Mouse (Mus musculus) embryonic facial prominence, embryonic 15.5 days (tissue): Measurements from ENCODE around the gene Elovl1. TPM values are rescaled to one million over a fixed set of nuclear protein-coding genes. Genes with fewer than 3 reads are reported as not detected.

Source experiments
- ATAC-seq: fragments of 200-750 bp; cut with Nextera tagmentation; 2 replicates; pipeline ENCODE4 v1.8.0; 2017; ENCODE audit warnings: low read depth, moderate TSS enrichment; ENCODE audit not compliant: insufficient number of reproducible peaks, low FRiP score, low TSS enrichment
- H3K27ac ChIP-seq: fragments of 300-500 bp; sonication (generic); replicated peaks from 2 replicates; pipeline ENCODE4 v1.5.1; 2015; ENCODE audit warnings: mild to moderate bottlenecking, inconsistent platforms
- H3K27me3 ChIP-seq: fragments of 300-500 bp; sonication (generic); 2 replicates; pipeline ENCODE4 v1.6.1; 2015; ENCODE audit warnings: inconsistent platforms
- H3K36me3 ChIP-seq: fragments of 300-500 bp; sonication (generic); 2 replicates; pipeline ENCODE4 v1.6.1; 2015; ENCODE audit warnings: mild to moderate bottlenecking, inconsistent platforms
- H3K4me1 ChIP-seq: fragments of 300-500 bp; sonication (generic); 2 replicates; pipeline ENCODE4 v1.6.1; 2015; ENCODE audit warnings: inconsistent platforms
- H3K4me2 ChIP-seq: fragments of 300-500 bp; sonication (generic); replicated peaks from 2 replicates; pipeline ENCODE4 v1.6.1; 2015; ENCODE audit warnings: mild to moderate bottlenecking, inconsistent platforms
- H3K4me3 ChIP-seq: fragments of 300-500 bp; sonication (generic); replicated peaks from 2 replicates; pipeline ENCODE4 v1.5.1; 2015; ENCODE audit warnings: mild to moderate bottlenecking, inconsistent platforms
- H3K9ac ChIP-seq: fragments of 300-500 bp; sonication (generic); 2 replicates; pipeline ENCODE4 v1.6.1; 2015; ENCODE audit warnings: inconsistent platforms
- H3K9me3 ChIP-seq: fragments of 300-500 bp; sonication (generic); replicated peaks from 2 replicates; pipeline ENCODE4 v1.6.1; 2016; ENCODE audit warnings: inconsistent platforms
- WGBS: fragments of 180-500 bp; shearing (Covaris S2); methylation state at CpG from one replicate; pipeline ENCODE4 v1.1.7; 2015; 5-methylcytosine and 5-hydroxymethylcytosine counted together
- polyA plus RNA-seq: library from polyadenylated mRNA; unstranded; fragments of >200 nt; fragmentation: Nextera tagmentation; extraction: Ambion mirVana; gene quantifications from 2 replicates; pipeline ENCODE4 v1.2.1, GENCODE M21; 2015

The Elovl1 gene
- 160 and 179 TPM in 2 replicates for polyA plus RNA-seq

DNA sequence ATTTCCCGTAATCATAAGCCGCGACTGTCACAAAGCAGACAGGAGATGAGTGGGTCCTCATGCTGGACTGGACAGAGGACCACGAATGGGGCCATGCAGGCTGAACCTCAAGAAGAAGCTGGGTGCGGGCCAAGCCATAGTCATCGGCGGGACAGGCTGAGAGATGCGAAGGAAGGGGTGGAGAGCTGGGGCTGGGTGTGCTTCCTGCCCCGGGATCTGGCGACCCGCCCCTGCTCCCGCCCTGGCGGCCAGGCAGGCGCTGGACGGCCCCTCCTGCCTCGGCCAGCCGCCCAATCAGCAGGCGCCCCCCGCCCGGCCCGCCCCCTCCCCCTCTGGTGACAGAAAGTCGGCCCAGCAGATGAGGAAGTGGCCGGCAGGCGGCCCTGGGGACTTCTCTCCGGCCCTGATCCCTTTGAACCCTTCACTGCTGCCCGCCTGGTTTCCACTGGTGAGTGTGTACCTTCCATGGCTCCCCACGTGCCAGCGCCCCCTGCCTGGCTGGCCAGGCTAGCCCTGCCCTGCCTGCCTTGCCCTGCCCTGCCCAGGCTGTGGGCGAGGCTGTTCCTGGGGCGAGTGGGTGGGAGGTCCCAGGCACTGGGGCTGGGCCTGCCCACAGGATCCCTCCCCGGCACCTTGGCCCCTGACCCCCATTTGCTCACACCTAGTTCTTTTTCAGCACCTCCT lies at the start of gene Elovl1:
Gene Elovl1, plus strand, starts transcription at position 326 of the 684 bp plus-strand sequence.
- H3K9ac ChIP-seq = peak within 1 kb of the TSS; percentile 63
- H3K4me1 ChIP-seq = peaks cover 29% of the 10 kb centered on the region
- no peaks in the 10 kb centered on the region for H3K27me3 ChIP-seq

DNA sequence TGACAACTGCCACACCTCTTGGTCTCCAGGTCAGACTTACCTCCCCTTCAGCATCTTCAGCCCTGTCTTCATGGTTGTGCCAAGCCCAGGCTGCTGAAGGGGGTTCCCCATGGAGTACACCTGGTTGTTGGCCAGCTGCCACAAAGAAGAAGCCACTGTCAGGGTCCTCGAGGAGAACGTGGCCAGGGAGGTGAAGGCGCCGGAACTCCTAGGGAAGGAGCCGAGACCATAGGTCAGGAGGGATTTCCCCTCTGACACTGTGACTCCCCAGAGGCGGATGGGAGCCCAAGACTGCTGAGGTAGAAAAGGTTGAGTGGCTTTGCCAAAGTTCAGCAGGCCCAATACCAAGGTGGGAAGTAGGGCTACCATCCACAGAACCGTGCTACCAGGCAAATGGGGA lies 44.6 kb upstream of the Elovl1 start:
- WGBS = 93% methylated on average over 7 of the region's 7 CpGs
- no peaks in the 10 kb centered on the region for H3K27me3 ChIP-seq
- no peak overlapping the region for H3K9ac ChIP-seq
- no peak for ATAC-seq
- peaks cover 96% of the 10 kb centered on the region for H3K36me3 ChIP-seq
- H3K4me3 ChIP-seq = no peak overlapping the region
- H3K9me3 ChIP-seq = no peaks in the 10 kb centered on the region
- no peak overlapping the region for H3K4me2 ChIP-seq
- H3K27ac ChIP-seq = no peak overlapping the region
- no peaks in the 10 kb centered on the region for H3K4me1 ChIP-seq

More for the DNA sequence above, at the start of gene Elovl1:
- Histone ChIP-seq H3K9me3 (no peaks in the 10 kb centered on the region), H3K36me3 (peaks cover 26% of the 10 kb centered on the region), H3K4me2 (peak within 1 kb of the TSS; percentile 82), H3K4me3 (peak within 1 kb of the TSS; percentile 66), H3K27ac (peak within 1 kb of the TSS; percentile 90)
- WGBS = under 1% methylated on average over 28 of the region's 31 CpGs
- peak; percentile 96 for ATAC-seq

DNA sequence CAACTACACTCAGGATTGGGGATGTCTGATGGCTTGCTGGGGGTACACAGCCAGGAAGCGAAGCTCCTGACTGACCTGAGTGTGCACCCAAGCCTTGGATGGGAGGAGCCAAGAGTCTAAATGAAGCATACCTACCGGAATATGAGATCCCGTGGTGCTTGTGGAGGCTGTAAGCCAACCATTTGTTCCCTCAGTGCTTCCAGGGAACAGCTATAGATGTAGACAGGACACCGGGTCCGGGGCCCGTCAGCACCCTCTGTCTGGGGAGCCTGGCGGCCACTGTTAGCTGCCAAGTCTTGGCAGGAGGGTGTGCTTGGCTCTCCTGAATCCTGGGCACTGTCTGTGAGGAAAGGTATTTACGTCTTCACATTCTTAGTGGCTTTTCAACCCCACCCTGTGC lies 40.6 kb upstream of the Elovl1 start:
- peaks cover 100% of the 10 kb centered on the region for H3K36me3 ChIP-seq
- 90% methylated on average over 8 of the region's 8 CpGs for WGBS

DNA sequence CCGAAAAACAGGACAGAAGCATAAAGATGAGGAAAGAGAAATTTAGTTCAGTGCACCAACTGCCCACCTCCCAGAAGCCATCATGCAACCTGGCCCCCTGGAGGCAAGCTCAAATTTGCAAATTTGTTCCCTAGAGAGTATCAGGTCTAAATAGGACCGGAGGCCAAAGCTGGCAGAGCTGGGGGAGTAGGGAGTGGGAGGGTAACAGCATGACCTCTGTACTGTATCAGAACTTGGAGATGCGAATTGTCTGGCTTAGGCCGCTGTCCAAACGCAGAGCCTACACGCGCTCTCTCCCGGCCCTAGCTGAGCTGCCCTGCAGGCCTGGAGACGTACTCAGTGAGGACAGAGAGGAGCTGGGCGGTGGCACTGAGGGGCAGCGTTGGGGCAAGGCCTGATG lies 37.7 kb upstream of the Elovl1 start:
- Histone ChIP-seq H3K27me3 (no peaks in the 10 kb centered on the region), H3K9me3 (no peaks in the 10 kb centered on the region), H3K4me1 (no peaks in the 10 kb centered on the region), H3K4me2 (no peak overlapping the region), H3K9ac (no peak overlapping the region), H3K36me3 (peaks cover 99% of the 10 kb centered on the region), H3K4me3 (no peak overlapping the region), H3K27ac (no peak overlapping the region)
- ATAC-seq = no peak
- WGBS = 93% methylated on average over 11 of the region's 11 CpGs

More for the DNA sequence above, 40.6 kb upstream of the Elovl1 start:
- Histone ChIP-seq H3K9me3 (no peaks in the 10 kb centered on the region), H3K27ac (no peak overlapping the region), H3K9ac (no peak overlapping the region), H3K4me2 (no peak overlapping the region), H3K4me3 (no peak overlapping the region), H3K4me1 (no peaks in the 10 kb centered on the region), H3K27me3 (no peaks in the 10 kb centered on the region)
- no peak for ATAC-seq

DNA sequence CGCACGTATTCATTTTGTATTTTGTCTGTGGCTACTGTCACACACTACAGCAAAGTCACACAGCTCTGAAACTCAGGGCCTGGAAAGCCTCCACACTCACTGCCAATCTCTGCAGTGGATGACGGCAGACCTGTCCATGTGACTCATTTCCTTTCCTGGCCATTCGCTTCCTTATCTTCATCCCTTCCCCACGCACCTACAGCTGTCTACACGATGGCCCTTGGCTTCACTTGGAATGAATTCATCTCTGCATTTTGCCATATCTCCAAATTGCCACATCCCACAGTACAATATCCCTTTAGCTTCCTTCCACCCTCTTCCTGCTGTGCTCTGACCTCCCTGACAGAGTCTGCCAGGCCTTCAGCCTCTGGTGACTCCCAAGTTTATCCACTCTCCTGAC lies 33.4 kb upstream of the Elovl1 start:
- H3K27me3 ChIP-seq = no peaks in the 10 kb centered on the region
- no peaks in the 10 kb centered on the region for H3K9me3 ChIP-seq
- ATAC-seq = no peak
- WGBS = 91% methylated on average over 6 of the region's 6 CpGs
- no peak overlapping the region for H3K4me3 ChIP-seq
- H3K36me3 ChIP-seq = peaks cover 94% of the 10 kb centered on the region
- no peak overlapping the region for H3K27ac ChIP-seq
- no peaks in the 10 kb centered on the region for H3K4me1 ChIP-seq
- H3K9ac ChIP-seq = no peak overlapping the region
- no peak overlapping the region for H3K4me2 ChIP-seq

DNA sequence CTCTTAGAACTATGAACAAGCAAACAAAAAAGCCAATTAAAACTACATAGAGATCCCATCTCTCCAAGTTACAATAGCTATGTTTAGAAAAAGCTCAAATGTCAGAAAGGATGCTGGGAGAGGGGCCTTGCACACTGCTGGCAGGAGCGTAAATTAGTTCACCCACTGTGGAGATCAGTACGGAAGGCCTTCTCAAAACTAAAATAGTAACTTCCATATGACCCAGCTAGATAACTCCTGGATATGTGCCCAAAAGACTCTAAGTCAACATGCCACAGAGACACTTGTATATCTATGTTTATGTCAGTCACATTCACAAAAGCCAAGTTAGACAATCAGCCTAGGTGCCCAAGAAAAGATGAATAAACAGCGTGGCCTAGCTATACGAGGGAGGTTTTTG lies 32.6 kb upstream of the Elovl1 start:
- no peak overlapping the region for H3K4me2 ChIP-seq
- H3K9me3 ChIP-seq = no peaks in the 10 kb centered on the region
- H3K27me3 ChIP-seq = no peaks in the 10 kb centered on the region
- H3K4me1 ChIP-seq = no peaks in the 10 kb centered on the region
- 92% methylated on average over 4 of the region's 4 CpGs for WGBS
- H3K27ac ChIP-seq = no peak overlapping the region
- no peak overlapping the region for H3K4me3 ChIP-seq
- no peak overlapping the region for H3K9ac ChIP-seq
- ATAC-seq = no peak
- H3K36me3 ChIP-seq = peaks cover 92% of the 10 kb centered on the region

DNA sequence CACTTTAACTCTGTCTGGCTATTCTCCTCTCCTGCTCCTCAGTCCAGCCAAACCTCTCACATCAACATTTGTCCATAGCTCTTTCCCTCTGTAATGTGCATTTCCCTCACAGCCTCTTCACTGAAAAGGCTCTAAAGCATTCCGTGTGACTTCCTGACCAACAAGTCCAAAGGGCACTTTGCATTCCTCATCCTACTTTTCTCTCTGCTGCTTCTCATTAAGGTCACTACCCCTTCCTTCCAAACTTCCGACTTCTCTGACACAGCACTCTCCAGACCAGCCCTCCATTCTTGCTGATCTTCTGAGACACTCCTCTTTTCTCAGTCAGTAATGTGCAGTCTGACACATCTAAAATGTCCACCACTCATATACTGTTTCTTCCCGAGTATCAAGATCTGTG lies 31.5 kb upstream of the Elovl1 start:
- no peak for ATAC-seq
- H3K27ac ChIP-seq = no peak overlapping the region
- H3K27me3 ChIP-seq = no peaks in the 10 kb centered on the region
- no peak overlapping the region for H3K9ac ChIP-seq
- H3K4me1 ChIP-seq = no peaks in the 10 kb centered on the region
- H3K9me3 ChIP-seq = no peaks in the 10 kb centered on the region
- H3K36me3 ChIP-seq = peaks cover 87% of the 10 kb centered on the region
- no peak overlapping the region for H3K4me3 ChIP-seq
- no peak overlapping the region for H3K4me2 ChIP-seq
- WGBS = 70% methylated on average over 3 of the region's 3 CpGs

DNA sequence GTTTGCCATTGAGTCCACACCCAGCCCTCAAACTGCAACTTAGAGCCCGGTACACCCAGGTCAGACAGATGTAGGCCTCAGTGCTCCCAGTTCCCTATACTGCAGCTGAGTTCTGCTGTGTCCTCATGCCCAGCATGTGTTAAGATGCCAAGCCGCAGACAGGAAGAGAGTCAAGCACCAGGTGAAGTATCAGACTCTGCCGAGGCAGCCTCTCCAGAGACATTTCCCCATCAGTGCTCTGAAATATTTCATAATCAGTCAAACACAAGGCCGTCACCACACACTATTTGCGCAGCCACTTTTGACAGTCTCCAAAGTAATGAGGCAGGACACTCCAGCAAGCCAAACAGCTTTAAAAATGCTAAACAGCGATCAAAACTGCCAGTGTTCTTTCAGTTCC lies 29.5 kb upstream of the Elovl1 start:
- 92% methylated on average over 6 of the region's 6 CpGs for WGBS
- no peaks in the 10 kb centered on the region for H3K4me1 ChIP-seq

DNA sequence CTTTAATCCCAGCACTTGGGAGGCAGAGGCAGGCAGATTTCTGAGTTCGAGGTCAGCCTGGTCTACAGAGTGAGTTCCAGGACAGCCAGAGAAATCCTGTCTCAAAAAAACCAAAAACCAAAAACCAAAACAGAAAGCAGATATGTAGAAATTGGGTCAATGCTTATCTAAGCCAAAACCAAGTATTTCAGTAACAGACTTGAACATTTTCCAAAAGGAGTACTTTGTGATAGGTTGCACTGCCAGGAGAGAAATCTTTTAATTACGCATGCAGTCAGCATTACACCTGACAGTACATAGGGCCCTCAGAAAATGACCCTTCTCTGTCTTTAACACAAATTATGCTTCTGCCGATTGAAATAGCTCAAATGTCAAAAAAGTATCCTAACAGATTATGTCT lies 26.5 kb upstream of the Elovl1 start:
- H3K4me3 ChIP-seq = no peak overlapping the region
- no peaks in the 10 kb centered on the region for H3K9me3 ChIP-seq
- no peak overlapping the region for H3K4me2 ChIP-seq
- no peak overlapping the region for H3K27ac ChIP-seq
- H3K27me3 ChIP-seq = no peaks in the 10 kb centered on the region
- WGBS = 92% methylated on average over 3 of the region's 3 CpGs
- H3K9ac ChIP-seq = no peak overlapping the region
- no peaks in the 10 kb centered on the region for H3K4me1 ChIP-seq
- H3K36me3 ChIP-seq = peaks cover 73% of the 10 kb centered on the region
- ATAC-seq = no peak

More for the DNA sequence above, 29.5 kb upstream of the Elovl1 start:
- no peaks in the 10 kb centered on the region for H3K9me3 ChIP-seq
- H3K36me3 ChIP-seq = peaks cover 87% of the 10 kb centered on the region
- no peak for ATAC-seq
- no peak overlapping the region for H3K27ac ChIP-seq
- no peak overlapping the region for H3K4me3 ChIP-seq
- H3K27me3 ChIP-seq = no peaks in the 10 kb centered on the region
- no peak overlapping the region for H3K4me2 ChIP-seq
- no peak overlapping the region for H3K9ac ChIP-seq

DNA sequence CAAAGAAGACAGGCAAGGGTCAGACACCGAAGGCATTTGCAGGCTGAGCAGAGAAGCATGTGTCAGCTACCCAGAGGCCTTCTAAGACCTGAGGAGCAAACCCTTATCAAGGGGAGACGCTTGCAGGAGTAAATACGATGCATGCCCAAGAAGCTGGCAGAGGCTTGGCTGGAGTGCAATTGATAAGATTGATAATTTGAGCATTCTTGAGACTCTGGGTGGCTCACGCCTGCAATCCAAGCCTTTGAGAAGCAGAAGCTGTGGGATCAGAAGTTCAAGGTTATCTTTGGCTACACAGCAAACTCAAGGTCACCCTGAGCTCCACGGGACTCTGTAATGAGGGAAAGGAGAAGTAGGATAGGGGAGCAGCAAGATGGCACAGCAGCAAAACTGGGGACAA lies 26.0 kb upstream of the Elovl1 start:
- Histone ChIP-seq H3K36me3 (peaks cover 68% of the 10 kb centered on the region), H3K9ac (no peak overlapping the region), H3K4me3 (no peak overlapping the region), H3K4me1 (no peaks in the 10 kb centered on the region), H3K27me3 (no peaks in the 10 kb centered on the region), H3K4me2 (no peak overlapping the region), H3K27ac (no peak overlapping the region), H3K9me3 (no peaks in the 10 kb centered on the region)
- no peak for ATAC-seq
- WGBS = 96% methylated on average over 5 of the region's 5 CpGs

DNA sequence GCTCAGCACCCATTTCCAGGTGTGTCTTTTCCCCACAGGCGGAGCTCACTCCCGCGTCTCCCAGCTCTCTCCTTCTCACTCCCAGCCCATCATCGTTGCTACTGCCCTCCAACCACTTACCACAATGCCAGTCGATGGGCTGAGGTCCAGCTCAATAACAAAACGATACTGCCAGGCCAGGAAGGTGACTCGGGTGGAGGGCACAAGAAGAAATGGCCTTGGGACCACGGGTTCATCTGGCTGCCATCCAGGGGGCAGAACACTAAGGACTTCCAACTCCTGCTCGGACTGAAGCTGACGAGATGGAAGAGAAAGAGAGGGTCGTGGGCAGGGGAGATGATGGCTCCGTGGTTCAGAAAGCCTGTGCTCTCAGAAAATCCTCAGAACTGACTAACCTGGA lies 25.2 kb upstream of the Elovl1 start:
- Histone ChIP-seq H3K4me3 (no peak overlapping the region), H3K4me1 (peaks cover 1% of the 10 kb centered on the region; the same call in 1 of the 2 replicates), H3K4me2 (no peak overlapping the region), H3K9me3 (no peaks in the 10 kb centered on the region), H3K27ac (no peak overlapping the region), H3K27me3 (no peaks in the 10 kb centered on the region), H3K36me3 (peaks cover 60% of the 10 kb centered on the region), H3K9ac (no peak overlapping the region)
- ATAC-seq = no peak
- WGBS = 88% methylated on average over 12 of the region's 12 CpGs
